Mouse (Mus musculus) monocyte, adult 5-6 weeks (primary cell): ENCODE measurements around the gene Gm4778. TPM values are rescaled to one million over a fixed set of nuclear protein-coding genes. Genes with fewer than 3 reads are reported as not detected.
"Not testable (repeated sequence)": the region's sequence is repeated elsewhere in the genome, so short reads cannot be mapped to it uniquely, and the experiment has no call there.

Source experiments
- ATAC-seq: fragments of 153-309, 156-312 bp; replicated peaks from 2 replicates; pipeline ENCODE4 v1.8.0; 2017; ENCODE audit warnings: mild to moderate bottlenecking; ENCODE audit not compliant: low TSS enrichment, insufficient number of reproducible peaks, severe bottlenecking, poor library complexity, low FRiP score
- total RNA-seq: library from RNA; stranded (forward); fragments of 200-1000, 200-491, 200-594 nt; gene quantifications from 3 replicates; pipeline ENCODE4 v1.2.3, GENCODE M21; 2017

Gm4778 gene
- not detected in 3 replicates for total RNA-seq

GRCm38 (mm10) chr3:94263736-94264135 is at the start of gene Gm4778:
TSS of gene Gm4778 (plus strand) at chr3:94264036.
- not testable (repeated sequence) for ATAC-seq

GRCm38 (mm10) chr3:94260598-94260997 is 3.2 kb upstream of the Gm4778 start:
- no peak for ATAC-seq

DNA sequence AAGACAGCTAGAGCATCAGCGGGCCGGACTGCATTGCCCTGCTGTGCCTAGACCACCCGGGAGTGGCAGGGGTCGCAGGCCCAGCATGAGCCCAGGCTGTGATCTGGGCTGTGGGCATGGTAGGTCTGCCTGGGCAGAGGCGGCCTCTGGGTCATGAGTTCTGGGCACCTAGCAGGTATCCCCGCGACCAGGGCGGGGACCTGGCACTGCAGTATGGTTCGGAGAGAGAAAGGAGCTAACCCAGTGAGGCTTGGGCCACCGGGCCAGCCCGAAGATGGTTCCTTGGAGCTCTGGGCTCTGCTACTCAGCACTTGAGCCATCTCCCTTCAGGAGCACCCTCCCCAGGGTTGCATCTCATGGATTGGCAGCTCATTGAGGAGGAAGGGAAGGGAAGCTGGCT is 12.2 kb downstream of the Gm4778 start:
- no peak for ATAC-seq

- no peak for ATAC-seq
Observed at GRCm38 (mm10) chr3:94305457-94305856, 41.6 kb downstream of the Gm4778 start.

DNA sequence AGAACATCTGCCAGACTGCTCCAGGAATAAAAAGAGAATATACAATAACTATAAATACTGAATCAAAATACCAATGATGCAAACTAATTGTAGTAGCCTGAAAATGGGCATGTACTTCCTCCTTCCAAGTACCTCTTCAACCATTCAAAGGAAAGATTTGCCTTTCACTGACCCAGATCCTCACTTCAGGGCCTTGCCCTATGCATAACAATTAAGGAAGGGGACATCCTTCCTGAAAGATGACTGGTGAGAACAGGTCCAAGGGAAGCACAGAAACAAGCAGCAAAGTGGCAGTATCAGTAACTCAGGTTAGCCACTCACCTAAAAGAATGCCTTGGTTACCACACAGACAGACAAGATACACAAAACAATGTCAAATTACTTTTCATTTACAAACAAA is 43.1 kb downstream of the Gm4778 start:
- no peak for ATAC-seq

DNA sequence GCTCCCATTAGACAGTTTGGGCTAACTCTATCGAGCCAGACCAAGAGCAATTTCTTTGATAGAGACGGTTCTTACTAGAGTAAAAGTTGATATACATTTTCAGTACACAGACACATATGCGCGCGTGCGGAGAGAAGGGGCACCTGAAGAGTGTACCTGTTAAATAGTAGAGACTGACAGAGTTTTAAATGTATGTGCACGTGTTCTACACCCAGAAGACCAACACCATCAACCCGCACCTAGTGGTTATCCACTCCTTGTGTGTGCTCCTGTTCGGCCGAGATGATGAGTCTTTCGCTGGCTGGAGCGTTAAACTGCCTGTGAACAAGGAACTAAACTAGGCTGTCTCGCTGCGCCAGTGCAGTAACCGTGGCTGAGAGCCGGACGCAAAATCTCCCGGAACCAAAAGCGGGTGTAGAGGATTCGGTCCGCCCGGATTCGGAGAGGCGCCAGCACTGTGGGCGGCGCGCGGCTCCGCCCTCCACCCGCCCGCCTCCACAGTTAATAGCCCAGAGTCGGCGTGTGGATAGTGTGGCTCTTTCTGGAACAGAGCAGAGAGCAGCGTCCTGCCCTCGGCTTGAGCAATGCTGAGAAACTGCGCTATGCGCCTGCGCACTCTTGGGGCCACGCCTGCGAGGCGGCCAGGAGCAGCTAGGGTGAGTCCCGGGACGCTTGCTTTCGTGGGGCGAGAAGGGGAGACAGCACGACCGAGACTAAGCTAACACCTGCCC is 46.0 kb downstream of the Gm4778 start, which contains the start of gene Them4:
Them4 (plus strand) TSS at position 457 of the 731 bp plus-strand sequence.
- peak; percentile 93 for ATAC-seq

- ATAC-seq: no peak
Observed at GRCm38 (mm10) chr3:94310491-94310890, 46.7 kb downstream of the Gm4778 start.

DNA sequence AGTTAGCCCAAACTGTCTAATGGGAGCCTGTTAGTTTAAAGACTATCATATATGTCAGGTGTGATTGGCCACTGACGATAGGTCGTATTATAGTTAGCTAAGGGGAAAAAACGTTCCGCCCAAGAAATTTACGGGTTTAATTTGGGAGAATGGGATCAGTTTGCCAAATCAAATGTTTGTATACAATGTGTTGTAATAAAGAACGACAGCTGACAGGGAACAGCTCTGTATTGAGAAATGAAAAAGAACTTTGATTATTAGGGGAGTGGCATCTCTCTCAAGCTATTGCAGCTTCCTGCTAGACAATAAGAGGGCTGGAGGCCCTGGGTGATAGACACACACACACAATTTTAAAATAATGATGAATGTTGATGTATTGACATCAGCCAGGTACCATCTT is 47.1 kb downstream of the Gm4778 start:
- ATAC-seq: no peak

- ATAC-seq: no peak
Observed at GRCm38 (mm10) chr3:94311376-94311775, 47.5 kb downstream of the Gm4778 start.

Other genes with a start within 250 kb of the Gm4778 start
- gene Gm9125, start 209.2 kb upstream of the Gm4778 start, total RNA-seq: not detected in 3 replicates
- gene Gm10697, start 191.4 kb upstream of the Gm4778 start, total RNA-seq: not detected in 3 replicates
- gene Gm10696, start 85.8 kb upstream of the Gm4778 start, total RNA-seq: not detected in 3 replicates
- gene Gm5286, start 67.3 kb upstream of the Gm4778 start, total RNA-seq: not detected in 3 replicates
- 1.9 to 5.4 TPM (median 3.7 TPM) in 3 replicates for gene Them4, start 46.1 kb downstream of the Gm4778 start, total RNA-seq
- not detected in 3 replicates for gene Them5, start 78.1 kb downstream of the Gm4778 start, total RNA-seq
- not detected in 3 replicates for gene C2cd4d, start 98.4 kb downstream of the Gm4778 start, total RNA-seq
- 0.38 TPM in 1 of 3 replicates, not detected in the others for gene Rorc, start 108.8 kb downstream of the Gm4778 start, total RNA-seq
- gene Lingo4, start 134.5 kb downstream of the Gm4778 start, total RNA-seq: not detected in 3 replicates
- gene Tdrkh, start 149.2 kb downstream of the Gm4778 start, total RNA-seq: 1.2 to 4.4 TPM (median 2.8 TPM) in 3 replicates
- 54.6 to 77.8 TPM (median 70.4 TPM) in 3 replicates for gene Mrpl9, start 179.3 kb downstream of the Gm4778 start, total RNA-seq
- gene Oaz3, start 179.9 kb downstream of the Gm4778 start, total RNA-seq: 0.43 TPM in 1 of 3 replicates, not detected in the others
- gene Celf3, start 214.3 kb downstream of the Gm4778 start, total RNA-seq: 0.19 TPM in 1 of 3 replicates, not detected in the others
- 1.8 to 2.2 TPM in 2 of 3 replicates, not detected in the other for gene Riiad1, start 216.3 kb downstream of the Gm4778 start, total RNA-seq